Mouse (Mus musculus) midbrain, embryonic 15.5 days (tissue): ENCODE results near the gene Podnl1. TPM values are rescaled to one million over a fixed set of nuclear protein-coding genes. Genes with fewer than 3 reads are reported as not detected.

ENCODE experiments used
- ATAC-seq: fragments of 200-750 bp; cut with Nextera tagmentation; replicated peaks from 2 replicates; pipeline ENCODE4 v1.8.0; 2017; ENCODE audit warnings: moderate TSS enrichment
- H3K27ac ChIP-seq: fragments of 300-500 bp; sonication (generic); 2 replicates; pipeline ENCODE4 v1.5.1; 2015; ENCODE audit warnings: mild to moderate bottlenecking, inconsistent platforms
- H3K27me3 ChIP-seq: fragments of 300-500 bp; sonication (generic); replicated peaks from 2 replicates; pipeline ENCODE4 v1.6.1; 2015; ENCODE audit warnings: inconsistent platforms
- H3K36me3 ChIP-seq: fragments of 300-500 bp; sonication (generic); replicated peaks from 2 replicates; pipeline ENCODE4 v1.6.1; 2015; ENCODE audit warnings: inconsistent platforms
- H3K4me1 ChIP-seq: fragments of 300-500 bp; sonication (generic); 2 replicates; pipeline ENCODE4 v1.6.1; 2015; ENCODE audit warnings: inconsistent platforms
- H3K4me2 ChIP-seq: fragments of 300-500 bp; sonication (generic); 2 replicates; pipeline ENCODE4 v1.6.1; 2015; ENCODE audit warnings: inconsistent platforms, mild to moderate bottlenecking, moderate library complexity
- H3K4me3 ChIP-seq: fragments of 300-500 bp; sonication (generic); 2 replicates; pipeline ENCODE4 v1.5.1; 2015; ENCODE audit warnings: mild to moderate bottlenecking, inconsistent platforms
- H3K9ac ChIP-seq: fragments of 300-500 bp; sonication (generic); 2 replicates; pipeline ENCODE4 v1.6.1; 2015; ENCODE audit warnings: mild to moderate bottlenecking, inconsistent platforms
- H3K9me3 ChIP-seq: fragments of 300-500 bp; sonication (generic); 2 replicates; pipeline ENCODE4 v1.6.1; 2016; ENCODE audit warnings: inconsistent platforms
- WGBS: fragments of 180-500 bp; shearing (Covaris S2); methylation state at CpG from one replicate; pipeline ENCODE4 v1.1.7; 2015; ENCODE audit warnings: mixed read lengths; 5-methylcytosine and 5-hydroxymethylcytosine counted together
- polyA plus RNA-seq: library from polyadenylated mRNA; unstranded; fragments of >200 nt; fragmentation: Nextera tagmentation; extraction: Ambion mirVana; gene quantifications from 2 replicates; pipeline ENCODE4 v1.2.1, GENCODE M21; 2015

Gene Podnl1
- polyA plus RNA-seq, 1 experiment from 2014 or later, result 0.68 TPM

GRCm38 (mm10) chr8:84130806-84131205 is 5.0 kb downstream of the Podnl1 start:
- WGBS, result 51% methylated on average over 30 of the region's 30 CpGs
- no peak overlapping the region for H3K9ac ChIP-seq
- no peak overlapping the region for H3K27ac ChIP-seq

GRCm38 (mm10) chr8:84132225-84132624 is 6.4 kb downstream of the Podnl1 start:
- ATAC-seq, result no peak
- no peaks in the 10 kb centered on the region for H3K9me3 ChIP-seq
- H3K36me3 ChIP-seq, result peaks cover 51% of the 10 kb centered on the region
- no peak overlapping the region for H3K27ac ChIP-seq
- H3K4me2 ChIP-seq, result no peak overlapping the region
- no peak overlapping the region for H3K4me3 ChIP-seq
- 90% methylated on average over 8 of the region's 8 CpGs for WGBS
- no peaks in the 10 kb centered on the region for H3K27me3 ChIP-seq
- H3K9ac ChIP-seq, result no peak overlapping the region
- H3K4me1 ChIP-seq, result peaks cover 5% of the 10 kb centered on the region; the same call in 1 of the 2 replicates

More at GRCm38 (mm10) chr8:84130806-84131205, 5.0 kb downstream of the Podnl1 start:
- Histone ChIP-seq H3K36me3 (peaks cover 37% of the 10 kb centered on the region), H3K4me2 (no peak overlapping the region), H3K4me1 (peaks cover 5% of the 10 kb centered on the region; the same call in 1 of the 2 replicates), H3K9me3 (no peaks in the 10 kb centered on the region), H3K27me3 (no peaks in the 10 kb centered on the region), H3K4me3 (no peak overlapping the region)
- peak; percentile 13; the same call in 1 of the 2 replicates for ATAC-seq

GRCm38 (mm10) chr8:84137848-84138247 is 12.1 kb downstream of the Podnl1 start:
- peaks cover 87% of the 10 kb centered on the region for H3K36me3 ChIP-seq
- 88% methylated on average over 3 of the region's 3 CpGs for WGBS
- H3K4me1 ChIP-seq, result no peaks in the 10 kb centered on the region
- H3K27me3 ChIP-seq, result no peaks in the 10 kb centered on the region
- no peak for ATAC-seq
- no peaks in the 10 kb centered on the region for H3K9me3 ChIP-seq
- no peak overlapping the region for H3K4me2 ChIP-seq
- no peak overlapping the region for H3K27ac ChIP-seq
- H3K9ac ChIP-seq, result no peak overlapping the region
- H3K4me3 ChIP-seq, result no peak overlapping the region

- no peaks in the 10 kb centered on the region for H3K9me3 ChIP-seq
- no peak overlapping the region for H3K4me2 ChIP-seq
- H3K27ac ChIP-seq, result no peak overlapping the region
- peaks cover 76% of the 10 kb centered on the region for H3K36me3 ChIP-seq
- no peak for ATAC-seq
- no peaks in the 10 kb centered on the region for H3K27me3 ChIP-seq
- peaks cover 4% of the 10 kb centered on the region for H3K4me1 ChIP-seq
- H3K4me3 ChIP-seq, result no peak overlapping the region
- H3K9ac ChIP-seq, result no peak overlapping the region
- WGBS, result 92% methylated on average over 4 of the region's 4 CpGs
These were observed 15.0 kb downstream of the Podnl1 start for GRCm38 (mm10) chr8:84140838-84141237.

- H3K27ac ChIP-seq, result no peak overlapping the region
- no peaks in the 10 kb centered on the region for H3K27me3 ChIP-seq
- H3K4me2 ChIP-seq, result no peak overlapping the region
- H3K9ac ChIP-seq, result no peak overlapping the region
- ATAC-seq, result no peak
- no peak overlapping the region for H3K4me3 ChIP-seq
- H3K9me3 ChIP-seq, result no peaks in the 10 kb centered on the region
- H3K36me3 ChIP-seq, result peaks cover 38% of the 10 kb centered on the region
- H3K4me1 ChIP-seq, result peaks cover 27% of the 10 kb centered on the region
- 92% methylated on average over 8 of the region's 8 CpGs for WGBS
These were observed 19.0 kb downstream of the Podnl1 start for GRCm38 (mm10) chr8:84144636-84145245.

- Histone ChIP-seq H3K4me1 (peaks cover 27% of the 10 kb centered on the region), H3K4me3 (peak overlapping the region; percentile 72), H3K4me2 (peak overlapping the region; percentile 80), H3K27ac (peak overlapping the region; percentile 61), H3K9ac (peak overlapping the region; percentile 78), H3K9me3 (no peaks in the 10 kb centered on the region), H3K27me3 (no peaks in the 10 kb centered on the region), H3K36me3 (peaks cover 21% of the 10 kb centered on the region)
- 5% methylated on average over 14 of the region's 14 CpGs for WGBS
- ATAC-seq, result peak; percentile 83
These were observed 21.6 kb downstream of the Podnl1 start for GRCm38 (mm10) chr8:84147324-84147766.

GRCm38 (mm10) chr8:84147769-84148530 is 22.2 kb downstream of the Podnl1 start, which contains the start of the genes Cc2d1a and 4930432K21Rik:
Cc2d1a (minus strand) TSS chr8:84147936.
4930432K21Rik (plus strand) TSS chr8:84148025.
- ATAC-seq, result peak; percentile 95
- H3K4me2 ChIP-seq, result peak within 1 kb of the TSS; percentile 80
- H3K27ac ChIP-seq, result peak within 1 kb of the TSS; percentile 61
- H3K4me1 ChIP-seq, result peaks cover 27% of the 10 kb centered on the region
- peak within 1 kb of the TSS; percentile 78 for H3K9ac ChIP-seq
- peaks cover 15% of the 10 kb centered on the region for H3K36me3 ChIP-seq
- peak within 1 kb of the TSS; percentile 72 for H3K4me3 ChIP-seq
- 18% methylated on average over 48 of the region's 49 CpGs for WGBS
- no peaks in the 10 kb centered on the region for H3K27me3 ChIP-seq
- H3K9me3 ChIP-seq, result no peaks in the 10 kb centered on the region

- ATAC-seq, result peak; percentile 6; the same call in 1 of the 2 replicates
- Histone ChIP-seq H3K27me3 (no peaks in the 10 kb centered on the region), H3K4me2 (peak overlapping the region; percentile 80), H3K4me3 (peak overlapping the region; percentile 72), H3K4me1 (peaks cover 27% of the 10 kb centered on the region), H3K27ac (no peak overlapping the region), H3K36me3 (peaks cover 9% of the 10 kb centered on the region), H3K9ac (no peak overlapping the region), H3K9me3 (no peaks in the 10 kb centered on the region)
- WGBS, result 88% methylated on average over 5 of the region's 5 CpGs
These were observed 22.7 kb downstream of the Podnl1 start for GRCm38 (mm10) chr8:84148531-84148850.

- H3K36me3 ChIP-seq, result 0 out of 2 replicates have a peak, but pooled peaks cover 3% of the 10 kb centered on the region
- no peak overlapping the region for H3K27ac ChIP-seq
- H3K9me3 ChIP-seq, result no peaks in the 10 kb centered on the region
- no peak for ATAC-seq
- H3K4me1 ChIP-seq, result peaks cover 27% of the 10 kb centered on the region
- 86% methylated on average over 3 of the region's 3 CpGs for WGBS
- H3K9ac ChIP-seq, result no peak overlapping the region
- no peaks in the 10 kb centered on the region for H3K27me3 ChIP-seq
- no peak overlapping the region for H3K4me2 ChIP-seq
- no peak overlapping the region for H3K4me3 ChIP-seq
These were observed 23.4 kb downstream of the Podnl1 start for GRCm38 (mm10) chr8:84149181-84149580.

- Histone ChIP-seq H3K9me3 (no peaks in the 10 kb centered on the region), H3K4me1 (no peaks in the 10 kb centered on the region), H3K4me3 (no peak overlapping the region), H3K27ac (no peak overlapping the region), H3K9ac (no peak overlapping the region), H3K36me3 (peaks cover 10% of the 10 kb centered on the region; the same call in 1 of the 2 replicates), H3K27me3 (no peaks in the 10 kb centered on the region), H3K4me2 (no peak overlapping the region)
- ATAC-seq, result no peak
- WGBS, result 98% methylated on average over 4 of the region's 4 CpGs
These were observed 31.8 kb downstream of the Podnl1 start for GRCm38 (mm10) chr8:84157620-84158019.

GRCm38 (mm10) chr8:84167696-84168095 is 41.9 kb downstream of the Podnl1 start:
- 87% methylated on average over 2 of the region's 2 CpGs for WGBS
- no peaks in the 10 kb centered on the region for H3K4me1 ChIP-seq
- no peaks in the 10 kb centered on the region for H3K9me3 ChIP-seq
- H3K27ac ChIP-seq, result no peak overlapping the region
- no peaks in the 10 kb centered on the region for H3K27me3 ChIP-seq
- no peak overlapping the region for H3K9ac ChIP-seq
- H3K4me2 ChIP-seq, result no peak overlapping the region
- H3K36me3 ChIP-seq, result peaks cover 18% of the 10 kb centered on the region
- ATAC-seq, result no peak
- no peak overlapping the region for H3K4me3 ChIP-seq

GRCm38 (mm10) chr8:84170096-84170495 is 44.3 kb downstream of the Podnl1 start:
- Histone ChIP-seq H3K9ac (no peak overlapping the region), H3K4me2 (no peak overlapping the region), H3K36me3 (peaks cover 25% of the 10 kb centered on the region), H3K27me3 (no peaks in the 10 kb centered on the region), H3K4me3 (no peak overlapping the region), H3K27ac (no peak overlapping the region), H3K9me3 (no peaks in the 10 kb centered on the region), H3K4me1 (no peaks in the 10 kb centered on the region)
- 91% methylated on average over 5 of the region's 5 CpGs for WGBS
- no peak for ATAC-seq
